Mouse (Mus musculus) megakaryocyte, adult 5-6 weeks (primary cell): ENCODE measurements at regions not wholly inside any gene's neighbourhood (a gene's known extent, or its start where the extent isn't known, plus 50 kb on each side); places are given as distances from the start of the nearest gene placed in this dataset.

ENCODE experiments used
- ATAC-seq: 2 replicates; pipeline ENCODE4 v1.8.0; 2016; ENCODE audit warnings: mild to moderate bottlenecking, inconsistent platforms; ENCODE audit not compliant: poor library complexity, severe bottlenecking

DNA sequence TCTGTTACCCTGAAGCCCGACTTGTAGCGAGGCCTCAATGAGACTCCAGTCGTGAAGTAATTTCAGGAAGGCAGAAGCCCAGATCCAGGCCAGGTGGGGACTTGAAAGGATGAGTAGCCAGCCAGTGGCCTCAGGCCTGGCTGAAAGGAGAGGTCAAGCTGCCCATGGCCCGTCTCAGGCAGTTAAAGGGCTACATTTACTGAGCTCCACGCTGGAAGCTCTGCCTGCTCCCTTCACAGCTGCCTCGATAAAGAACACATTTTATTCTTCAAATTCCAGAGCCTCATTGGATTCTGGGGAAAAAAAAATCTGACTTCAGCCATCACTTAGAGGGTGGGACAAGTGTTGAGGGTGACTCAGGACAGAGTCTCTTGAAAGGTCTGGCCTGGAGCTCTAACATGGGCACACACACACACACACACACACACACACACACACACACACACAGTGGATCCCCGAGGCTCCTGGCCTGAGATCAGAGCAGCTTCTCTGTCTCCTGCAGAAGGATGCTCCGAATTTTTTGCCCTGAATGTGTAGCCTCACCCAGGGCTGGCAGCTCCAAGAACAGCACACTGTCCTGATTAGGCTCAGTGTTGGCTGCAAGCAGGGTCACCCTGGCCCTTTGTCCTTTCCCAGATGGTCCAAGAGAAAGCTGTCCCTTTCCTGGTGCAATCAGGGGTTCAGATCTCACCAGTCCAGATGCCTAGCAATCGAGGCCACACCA, 53.0 kb downstream of the Gadd45g start:
- no peak for ATAC-seq

DNA sequence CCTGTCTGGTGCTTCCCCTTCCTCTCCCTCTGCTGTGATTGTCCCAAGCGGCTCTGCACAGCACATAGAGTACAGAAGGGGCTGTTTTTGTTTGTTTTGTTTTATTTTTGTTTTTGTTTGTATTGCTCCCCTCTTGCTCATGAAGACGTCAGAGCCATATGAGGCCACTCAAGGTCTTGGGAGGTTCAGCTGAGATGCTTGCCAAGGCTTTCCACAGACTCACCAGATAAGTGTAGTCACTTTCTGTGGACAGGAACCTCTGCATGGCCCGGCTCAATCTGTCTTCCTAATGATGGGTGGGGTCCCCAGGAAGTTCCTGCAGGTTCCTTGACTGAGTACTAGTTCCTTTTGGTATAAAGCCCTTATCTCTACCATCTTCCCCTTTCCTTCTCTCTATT, 53.6 kb downstream of the Gadd45g start:
- no peak for ATAC-seq

DNA sequence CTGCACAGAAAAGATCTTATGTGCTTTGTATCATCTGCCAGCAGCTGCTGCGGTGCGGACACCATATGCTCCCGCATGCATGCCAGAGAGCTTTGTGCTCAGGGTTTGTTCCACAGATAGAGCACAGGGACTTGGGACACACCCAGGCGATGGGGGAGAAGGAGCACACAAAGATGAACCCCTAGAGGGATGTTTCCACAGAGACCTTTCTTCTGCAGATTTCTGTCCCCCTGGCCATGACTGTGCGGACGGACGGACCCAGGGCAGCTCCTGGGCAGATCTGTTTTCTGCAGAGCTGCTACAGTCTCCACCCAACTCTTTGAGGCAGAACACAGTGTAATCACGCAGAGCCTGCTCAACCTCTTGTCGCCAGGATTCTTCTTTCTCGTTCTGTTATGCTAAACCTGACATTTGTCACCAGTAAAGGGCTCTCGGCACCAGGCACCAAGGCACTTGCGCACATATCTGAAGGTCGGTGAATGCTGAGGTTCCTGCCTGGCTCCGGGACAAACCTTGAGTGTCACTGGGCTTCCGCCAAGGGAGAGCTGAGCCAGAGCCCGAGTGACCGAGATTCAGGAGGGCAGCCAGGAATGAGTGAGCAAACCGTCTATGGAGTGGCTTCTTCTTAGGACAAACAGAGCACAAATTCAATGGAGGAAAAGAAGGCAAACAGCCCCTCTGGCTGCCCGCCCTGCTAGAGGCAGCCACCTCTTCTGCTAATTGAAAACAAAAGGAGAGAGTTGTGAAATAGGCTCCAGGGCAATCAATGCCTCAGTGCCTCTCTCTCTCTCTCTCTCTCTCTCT, 56.2 kb downstream of the Gadd45g start:
- no peak for ATAC-seq

DNA sequence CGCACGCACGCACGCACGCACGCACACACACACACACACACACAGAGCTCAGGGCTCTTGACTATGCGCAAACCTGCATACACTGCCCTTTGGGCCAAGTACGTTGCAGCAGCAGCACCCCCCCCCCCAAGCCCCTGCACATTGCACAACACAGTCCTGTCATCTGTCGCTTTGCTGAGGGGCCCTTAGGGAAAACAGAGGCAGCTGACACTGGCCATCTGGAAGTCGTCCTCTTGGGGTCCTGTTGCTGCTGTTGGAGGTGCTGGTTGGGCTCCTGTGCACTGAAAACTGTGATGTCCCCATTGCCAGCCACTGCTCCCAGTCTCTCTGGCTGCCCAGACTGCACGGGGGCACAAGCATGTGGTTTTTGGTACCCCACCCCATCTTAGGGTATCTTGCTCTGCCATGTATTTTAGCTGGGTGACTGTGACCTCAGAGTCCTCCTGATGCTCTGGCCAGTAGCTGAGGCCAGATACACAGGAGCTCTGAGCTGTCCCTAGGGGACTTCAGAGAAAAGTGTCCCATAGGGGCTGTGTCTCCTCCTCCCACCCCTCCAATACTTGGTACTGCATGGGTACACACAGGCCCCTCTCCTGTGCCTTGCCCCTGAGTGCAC, 57.0 kb downstream of the Gadd45g start:
- no peak for ATAC-seq

DNA sequence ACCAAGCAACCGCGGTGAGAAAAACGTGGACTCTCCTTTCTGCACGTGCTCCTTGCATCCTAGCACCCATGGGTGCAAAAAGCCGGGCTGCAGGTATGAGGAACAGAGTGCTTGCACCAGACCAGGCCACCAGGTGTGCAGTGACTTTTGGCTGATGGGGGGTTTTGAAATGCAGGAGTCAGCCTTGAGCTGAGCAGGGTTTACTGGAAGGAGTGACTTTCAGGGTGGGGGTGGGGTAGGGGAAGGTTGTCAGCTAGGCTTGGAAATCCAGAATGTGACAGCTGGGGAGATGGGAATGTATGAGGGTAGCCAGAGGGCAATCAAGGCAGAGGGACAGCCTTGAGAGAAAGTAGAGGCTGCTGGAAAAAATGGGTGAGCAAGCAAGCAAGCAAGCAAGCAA, 58.8 kb downstream of the Gadd45g start:
- no peak for ATAC-seq

GRCm38 (mm10) chr13:51906103-51906502, 59.6 kb downstream of the Gadd45g start:
- ATAC-seq, result no peak

GRCm38 (mm10) chr13:51908514-51908913, 62.0 kb downstream of the Gadd45g start:
- peak; percentile 78 for ATAC-seq

DNA sequence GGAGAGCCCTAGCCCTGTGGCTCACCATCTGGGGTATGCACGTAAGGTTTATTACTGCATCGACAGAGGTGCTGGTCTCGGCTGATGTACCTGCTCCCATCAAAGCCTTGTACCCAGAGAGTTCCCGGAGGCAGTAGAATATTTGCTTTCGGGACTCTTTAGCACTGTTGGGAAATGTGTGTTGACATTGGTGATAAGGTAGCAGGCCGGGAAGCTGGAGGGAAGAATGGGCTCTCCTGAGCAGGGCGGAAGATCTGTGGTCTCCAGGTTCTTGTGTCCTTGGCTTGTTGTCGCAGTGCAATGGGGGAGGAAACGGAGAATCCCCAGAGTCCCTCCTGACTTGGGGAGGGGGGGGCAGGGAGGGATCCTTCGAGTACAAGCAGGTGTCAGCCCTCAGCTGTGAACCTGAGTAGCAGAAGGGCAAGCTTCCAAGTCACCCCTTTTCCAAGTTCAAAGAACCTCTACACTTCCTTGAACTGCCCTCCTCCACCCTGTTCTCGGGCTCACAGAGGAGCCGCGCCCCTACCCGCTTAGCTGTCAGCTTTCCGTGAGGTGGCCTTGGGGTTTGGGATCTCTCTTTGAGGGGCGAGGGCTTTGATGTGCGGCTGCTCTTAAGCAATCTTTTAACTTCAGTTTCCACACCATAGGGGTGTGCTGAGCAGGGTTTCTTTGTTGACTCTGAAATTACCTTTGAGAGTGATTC, 65.0 kb downstream of the Gadd45g start:
- no peak for ATAC-seq

- no peak for ATAC-seq
Observed at GRCm38 (mm10) chr13:51912477-51912876, 66.0 kb downstream of the Gadd45g start.

DNA sequence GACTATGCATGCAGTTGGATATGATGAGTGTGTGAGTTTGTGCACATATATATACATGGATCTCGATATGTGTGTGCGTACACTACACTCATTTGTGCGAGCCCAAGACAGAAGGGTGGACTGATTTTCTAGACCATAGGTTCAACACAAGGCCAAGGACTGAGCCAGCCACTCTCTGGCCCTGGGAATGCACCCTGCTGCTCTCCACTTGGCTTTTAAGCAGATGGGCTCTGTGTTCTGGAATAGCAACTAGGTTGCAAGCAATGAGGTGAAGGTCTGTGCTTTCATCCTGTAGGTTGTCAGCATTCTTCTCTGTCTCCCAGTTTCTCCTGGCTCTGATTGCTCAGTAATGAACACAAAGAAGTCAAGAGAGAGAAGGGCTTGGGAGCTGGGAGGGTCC, 66.5 kb downstream of the Gadd45g start:
- ATAC-seq, result no peak

DNA sequence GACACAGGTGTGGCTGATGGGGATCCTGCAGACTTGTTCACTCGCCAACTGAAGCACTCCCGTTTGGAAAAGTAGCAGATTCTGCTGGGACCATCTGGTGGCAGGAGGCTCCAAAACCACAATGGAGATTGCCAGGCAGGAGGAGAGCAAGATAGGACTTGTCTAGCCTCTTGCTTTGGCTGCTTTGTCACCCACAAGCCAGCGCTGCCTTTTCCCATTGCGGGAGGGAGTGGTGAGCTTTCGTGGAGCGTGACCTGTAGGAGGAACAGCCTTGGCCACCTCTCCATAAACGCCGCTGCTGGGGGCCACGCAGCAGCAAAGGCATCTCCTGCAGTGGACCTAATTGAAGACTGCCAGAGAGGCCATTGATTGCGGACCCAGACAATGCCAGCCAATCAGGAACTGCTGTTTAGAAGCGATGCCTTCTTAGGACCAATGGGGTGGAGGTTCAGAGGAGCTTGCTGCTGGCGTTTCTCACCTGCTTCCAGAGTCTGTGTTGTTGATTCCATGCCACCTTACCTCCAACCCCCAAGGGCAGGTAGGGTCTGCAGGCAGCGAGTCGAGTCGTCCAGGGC, 70.3 kb downstream of the Gadd45g start:
- ATAC-seq, result no peak

- ATAC-seq, result no peak
Observed at GRCm38 (mm10) chr13:51917658-51918057, 71.2 kb downstream of the Gadd45g start.

GRCm38 (mm10) chr13:51918108-51918507, 71.6 kb downstream of the Gadd45g start:
- ATAC-seq, result no peak

DNA sequence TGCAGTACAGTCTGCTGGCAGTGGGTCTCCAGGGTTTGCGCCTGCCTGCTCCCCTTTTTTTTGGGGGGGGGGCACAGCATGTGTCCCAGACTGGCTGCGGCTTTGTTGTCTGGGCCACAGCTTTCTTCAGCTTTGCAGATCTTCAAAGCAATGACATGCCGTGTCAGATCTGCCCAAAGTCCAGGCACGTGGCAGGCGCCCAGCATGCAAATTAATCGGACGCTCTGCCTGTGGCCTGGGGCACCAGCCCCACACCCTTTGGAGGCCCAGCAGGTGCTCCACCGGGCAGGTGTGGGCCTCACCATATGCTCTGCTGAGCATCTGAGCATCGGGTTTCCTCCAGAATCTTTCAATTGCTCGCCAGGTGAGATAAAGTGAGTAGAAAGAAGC, 72.3 kb downstream of the Gadd45g start:
- no peak for ATAC-seq

GRCm38 (mm10) chr13:51919171-51919793, 72.8 kb downstream of the Gadd45g start:
- ATAC-seq, result no peak

GRCm38 (mm10) chr13:51919937-51920336, 73.5 kb downstream of the Gadd45g start:
- no peak for ATAC-seq

DNA sequence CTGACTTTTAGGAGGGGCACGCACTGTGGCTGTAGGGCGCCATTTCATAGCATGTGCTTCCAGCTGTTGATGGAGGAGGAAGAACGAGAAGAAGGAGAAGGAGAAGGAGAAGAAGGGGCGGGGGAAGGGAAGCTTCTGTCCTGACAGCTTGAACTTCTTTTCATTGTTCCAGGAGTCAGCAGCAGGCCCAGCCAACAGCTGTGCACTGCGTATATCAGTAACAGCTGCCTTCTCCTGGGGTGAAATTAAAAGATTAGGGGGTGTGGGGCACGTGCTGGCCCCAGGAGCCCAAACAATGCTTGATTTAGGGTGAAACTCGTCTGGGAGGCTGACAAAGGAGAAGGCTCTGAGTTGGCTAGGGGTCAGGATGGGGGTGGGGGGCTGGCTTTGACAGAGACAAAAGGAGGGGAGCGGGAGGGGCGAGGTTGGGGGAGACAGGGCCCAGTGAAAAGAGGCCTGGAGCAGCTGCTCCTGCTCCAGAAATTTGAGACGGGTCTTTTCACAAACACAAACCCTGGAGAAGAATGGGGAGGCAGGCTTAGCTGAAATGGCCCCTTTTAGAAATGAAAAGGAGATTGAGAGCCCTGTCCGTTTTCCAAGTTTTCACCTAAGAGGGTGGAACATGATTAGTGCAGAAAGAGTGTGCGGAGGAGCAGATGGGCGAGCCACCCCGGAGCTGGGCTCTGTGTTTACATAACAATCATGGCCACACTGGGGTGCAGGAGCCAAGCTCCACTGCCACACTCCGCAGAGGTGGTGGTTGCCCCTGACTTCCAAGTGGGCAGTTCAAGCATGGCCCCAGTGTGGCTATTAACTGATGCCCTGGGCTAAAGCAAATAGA, 74.3 kb downstream of the Gadd45g start:
- ATAC-seq, result no peak

DNA sequence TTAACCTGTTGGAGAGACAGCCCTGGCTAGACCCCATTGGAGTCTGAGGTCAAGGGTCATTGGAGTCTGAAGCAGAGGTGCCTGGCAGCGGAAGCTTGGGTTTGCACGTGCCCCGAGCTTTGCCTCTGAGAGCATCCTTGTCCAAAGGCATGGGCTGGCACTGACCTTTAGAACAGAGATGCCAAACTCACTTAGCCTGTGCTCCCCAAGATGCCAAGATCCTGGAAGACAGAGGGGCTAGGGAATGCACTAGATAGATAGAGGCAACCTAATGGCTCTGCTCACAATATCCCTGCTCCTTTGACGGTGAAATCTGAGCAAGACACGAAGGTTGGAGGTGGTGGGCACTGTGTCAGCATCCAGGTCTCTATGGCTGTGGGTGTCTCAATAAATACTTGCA, 75.1 kb downstream of the Gadd45g start:
- no peak for ATAC-seq

- no peak for ATAC-seq
Observed at GRCm38 (mm10) chr13:51926764-51927163, 80.3 kb downstream of the Gadd45g start.

DNA sequence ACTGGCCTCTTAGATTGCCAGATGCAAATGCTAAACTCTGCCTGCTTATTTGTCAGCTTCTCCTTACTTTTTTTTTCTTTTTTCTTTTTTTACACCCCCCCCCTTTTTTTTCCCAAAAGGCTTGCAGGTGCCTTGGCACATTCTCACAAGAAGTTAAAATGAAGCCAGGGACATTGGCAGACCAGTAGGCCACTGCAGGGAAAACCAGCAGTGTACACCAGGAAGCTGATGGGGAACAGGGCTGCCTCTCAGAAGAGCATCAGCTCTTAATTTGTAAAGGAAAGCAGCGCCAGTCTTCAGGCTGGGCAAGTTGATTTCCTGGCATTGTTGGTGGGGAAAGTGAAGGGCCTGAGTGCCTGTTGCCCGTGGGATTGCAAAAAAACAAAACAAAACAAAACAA, 83.3 kb downstream of the Gadd45g start:
- ATAC-seq, result no peak
